Mouse (Mus musculus): ENCODE measurements at regions not wholly inside any gene's neighbourhood (a gene's known extent, or its start where the extent isn't known, plus 50 kb on each side); places are given as distances from the start of the nearest gene placed in this dataset.

DNA sequence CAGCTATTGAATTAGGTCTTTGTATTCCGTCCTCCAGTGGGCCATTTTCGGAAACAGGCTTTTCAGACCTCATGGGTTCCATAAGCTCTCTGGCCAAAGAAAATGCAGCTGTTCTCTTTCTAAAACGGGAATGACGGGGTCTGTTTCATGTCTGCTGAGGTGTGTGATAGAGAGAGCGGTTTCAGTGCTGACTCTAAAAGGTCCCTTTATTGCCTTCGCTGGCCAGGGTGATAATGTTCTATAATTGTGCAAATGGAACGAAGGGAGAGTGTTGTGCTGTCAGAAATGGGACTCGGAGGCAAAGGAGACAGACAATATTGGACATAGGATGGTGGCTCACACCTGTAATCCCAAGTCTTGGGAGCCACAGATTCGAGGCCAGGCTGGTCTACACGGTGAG lies 53.5 kb upstream of the Osbpl8 start:
- no peak for DNase-seq (ENCODE audit: low spot score)

DNA sequence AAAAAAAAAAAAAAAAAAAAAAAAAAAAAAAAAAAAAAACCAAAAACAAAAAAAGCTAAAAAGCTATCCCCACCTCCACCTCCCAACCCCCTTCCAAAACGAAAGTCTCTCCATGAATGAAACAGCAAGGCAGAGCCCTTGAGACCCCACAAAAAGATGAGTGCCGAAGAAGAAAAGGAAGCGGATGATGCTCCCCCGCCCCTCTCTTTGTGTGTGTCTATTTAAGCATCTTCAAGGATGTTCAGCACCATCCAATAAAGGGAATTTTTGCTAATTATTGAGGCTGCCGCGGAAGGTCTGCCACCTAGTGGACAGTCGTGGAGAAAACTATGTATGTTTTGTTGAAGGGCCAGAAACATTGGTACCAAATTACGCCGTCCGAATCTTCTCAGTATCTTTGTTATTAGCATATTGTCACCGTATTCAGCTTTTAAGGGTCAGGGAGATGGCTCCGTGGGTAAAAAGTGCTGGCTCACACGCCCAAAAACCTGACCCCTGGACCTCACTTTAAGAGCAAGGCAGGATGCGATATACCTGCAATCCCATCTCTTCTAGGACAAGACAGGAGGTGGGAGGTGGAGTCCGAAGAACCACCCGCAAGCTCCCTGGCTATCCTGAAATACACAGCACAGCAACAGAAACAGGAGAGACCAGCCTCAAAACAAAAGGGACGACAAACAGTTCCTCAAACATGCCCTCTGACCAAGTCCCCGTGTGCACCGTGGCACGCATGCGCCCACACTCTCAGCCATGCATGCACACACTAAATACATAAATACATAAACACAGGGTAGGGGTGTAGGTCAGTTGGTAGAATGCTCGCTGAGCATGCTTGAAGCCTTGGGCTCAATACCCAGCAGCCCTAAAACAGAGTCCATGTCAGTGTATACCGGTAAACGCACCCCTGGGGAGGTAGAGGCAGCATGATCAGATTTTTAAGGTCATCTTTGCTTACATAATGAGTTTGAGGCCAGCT lies 55.6 kb upstream of the Osbpl8 start:
- peak; percentile 75 for DNase-seq (ENCODE audit: low spot score)

DNA sequence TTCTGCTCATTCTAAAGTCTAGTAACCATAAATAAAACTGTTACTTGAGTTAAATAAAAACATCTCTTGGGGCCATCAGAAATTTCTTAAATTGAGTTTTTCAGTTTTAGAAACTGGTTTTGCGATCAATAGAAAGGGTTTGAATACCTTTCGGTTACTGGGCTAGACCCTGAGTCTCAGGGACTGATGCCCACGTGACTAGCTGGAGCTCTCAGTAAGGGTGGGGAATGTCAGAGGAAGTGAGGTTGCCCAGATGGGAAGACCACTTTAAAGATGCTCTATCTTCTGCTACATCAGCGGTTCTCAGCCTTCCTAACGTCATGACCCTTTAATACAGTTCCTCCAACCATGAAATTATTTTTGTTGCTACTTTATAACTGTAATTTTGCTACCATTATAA lies 56.7 kb upstream of the Osbpl8 start:
- DNase-seq (ENCODE audit: low spot score): no peak

DNA sequence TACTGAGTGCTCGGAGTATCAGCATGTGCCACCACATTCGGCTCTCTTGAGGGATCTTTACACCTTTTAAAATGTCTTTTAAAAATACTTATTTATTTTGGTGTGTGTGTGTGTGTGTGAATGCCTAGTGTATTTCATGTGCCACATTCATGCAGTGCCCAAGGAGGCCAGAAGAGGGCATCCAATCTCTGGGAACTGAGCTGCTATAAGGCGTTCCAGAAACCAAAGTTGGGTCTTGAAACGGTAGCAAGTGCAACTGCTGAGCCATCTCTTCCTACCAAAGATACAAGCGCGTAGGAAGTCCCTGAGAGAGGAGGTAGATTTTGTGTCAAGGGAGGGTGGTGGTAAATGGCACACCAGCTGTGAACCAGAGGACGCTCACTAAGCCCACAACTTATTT lies 57.2 kb upstream of the Osbpl8 start:
- DNase-seq (ENCODE audit: low spot score): peak; percentile 70

DNA sequence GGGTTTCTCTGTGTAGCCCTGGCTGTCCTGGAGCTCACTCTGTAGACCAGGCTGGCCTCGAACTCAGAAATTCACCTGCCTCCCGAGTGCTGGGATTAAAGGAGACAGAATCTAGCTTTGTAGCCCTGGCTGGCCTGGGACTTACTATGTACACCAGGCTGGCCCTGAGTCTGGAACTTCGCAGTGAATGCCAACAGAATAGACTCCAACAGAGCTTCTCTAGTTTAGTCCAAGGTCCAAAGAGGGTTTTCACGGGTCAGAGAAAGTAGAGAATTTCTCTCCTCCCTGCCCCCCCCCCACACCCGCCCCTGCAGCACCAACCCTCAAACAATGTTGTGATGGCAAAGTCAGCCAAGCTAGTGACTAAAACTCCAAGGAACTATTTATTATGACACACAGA lies 58.1 kb upstream of the Osbpl8 start:
- no peak for DNase-seq (ENCODE audit: low spot score)

DNA sequence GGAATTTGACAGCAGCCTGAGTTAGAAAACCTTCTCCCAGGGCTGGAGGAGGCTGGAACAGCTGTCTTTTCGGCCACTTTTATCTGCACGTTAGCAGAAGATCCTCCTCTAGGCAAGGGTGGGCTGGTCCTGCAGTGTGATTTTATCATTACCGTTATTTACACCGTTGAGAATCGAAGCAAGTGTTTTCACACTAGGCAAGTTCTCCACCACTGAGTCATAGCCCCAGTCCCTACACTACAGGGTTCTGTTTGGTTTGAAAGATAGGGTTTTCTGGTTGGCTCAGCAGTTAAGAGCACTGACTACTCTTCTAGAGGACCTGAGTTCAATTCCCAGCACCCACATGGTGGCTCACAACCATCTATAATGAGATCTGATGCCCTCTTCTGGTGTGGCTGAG lies 58.9 kb upstream of the Osbpl8 start:
- DNase-seq (ENCODE audit: low spot score): no peak

DNA sequence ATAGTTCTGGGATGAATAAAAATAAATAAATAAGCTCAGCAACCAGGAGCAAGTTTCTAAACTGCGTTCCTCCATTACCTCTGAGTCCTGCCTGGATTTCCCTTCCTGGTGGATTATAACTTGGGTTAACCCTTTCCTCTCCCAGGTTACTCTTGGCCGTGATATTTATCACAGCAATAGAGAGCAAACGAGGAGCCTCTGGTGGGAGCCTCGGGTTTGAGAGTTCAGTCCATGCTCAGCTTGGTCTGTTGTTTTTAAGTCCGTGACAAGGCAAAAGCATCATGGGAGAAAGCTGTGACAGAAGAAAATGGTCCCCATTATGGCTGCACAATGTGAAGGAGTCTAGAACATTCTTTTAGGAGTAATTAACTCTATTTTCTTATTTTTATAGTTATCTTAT lies 61.0 kb upstream of the Osbpl8 start:
- DNase-seq (ENCODE audit: low spot score): no peak

DNA sequence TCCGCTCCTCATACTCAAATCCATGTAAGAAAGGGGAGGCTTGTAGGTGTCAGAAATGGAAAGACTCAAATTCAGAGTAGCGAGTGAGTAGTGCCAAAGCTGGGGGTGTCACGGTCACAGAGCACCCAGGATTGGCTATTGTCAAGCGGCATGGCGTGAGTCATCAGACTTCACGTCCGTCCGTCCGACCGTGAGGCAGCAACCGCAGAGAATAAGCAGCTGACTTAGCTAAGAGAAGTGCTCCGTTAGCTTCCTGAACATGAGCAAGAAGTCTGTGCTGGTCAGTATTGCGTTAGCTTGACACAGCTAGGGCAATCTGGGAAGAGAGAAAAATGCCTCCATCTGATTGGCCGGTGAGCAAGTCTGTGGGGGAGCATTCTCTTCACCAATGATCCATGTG lies 61.5 kb upstream of the Osbpl8 start:
- DNase-seq (ENCODE audit: low spot score): no peak

DNA sequence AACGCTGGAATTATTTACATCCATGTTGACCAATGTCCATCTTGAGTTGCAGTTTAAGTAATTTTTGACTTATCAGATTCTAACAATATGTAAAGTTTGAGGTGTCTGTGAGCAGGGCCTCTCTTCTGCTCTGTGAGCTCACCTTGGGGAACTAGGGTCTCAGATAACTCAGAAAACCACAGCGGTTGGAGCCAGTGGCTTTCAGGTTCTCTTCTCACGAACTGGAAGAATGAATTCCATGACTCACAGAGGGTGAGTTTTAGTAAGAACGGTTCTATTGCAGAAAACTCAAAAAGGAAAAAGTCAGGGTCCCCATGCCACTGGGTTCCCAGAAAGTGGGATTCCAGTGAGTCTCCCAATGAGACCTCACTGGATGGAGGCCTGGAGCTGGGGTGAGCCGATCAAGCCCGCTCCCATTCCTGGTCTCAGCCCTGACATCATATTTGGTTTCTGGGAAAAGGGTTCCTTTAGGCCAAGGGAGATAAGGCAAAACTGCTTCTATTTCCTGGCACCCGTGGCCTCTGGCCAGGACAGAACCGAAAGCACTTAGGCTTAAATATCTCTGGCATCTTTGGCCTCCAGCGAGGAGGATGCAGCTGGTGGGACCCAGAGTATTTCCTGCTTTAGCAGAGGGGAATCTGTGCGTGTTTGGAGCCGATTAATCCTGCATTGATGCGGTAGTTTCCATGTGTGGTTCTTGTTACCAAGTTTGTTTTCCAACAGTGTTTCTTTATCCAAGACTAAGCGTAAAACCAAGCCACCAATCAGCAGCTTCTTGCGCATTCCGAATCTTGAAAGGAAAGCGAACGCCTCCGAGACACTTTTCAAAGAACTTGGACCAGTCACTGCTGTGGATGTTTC lies 62.4 kb upstream of the Osbpl8 start:
- no peak for DNase-seq (ENCODE audit: low spot score)

DNA sequence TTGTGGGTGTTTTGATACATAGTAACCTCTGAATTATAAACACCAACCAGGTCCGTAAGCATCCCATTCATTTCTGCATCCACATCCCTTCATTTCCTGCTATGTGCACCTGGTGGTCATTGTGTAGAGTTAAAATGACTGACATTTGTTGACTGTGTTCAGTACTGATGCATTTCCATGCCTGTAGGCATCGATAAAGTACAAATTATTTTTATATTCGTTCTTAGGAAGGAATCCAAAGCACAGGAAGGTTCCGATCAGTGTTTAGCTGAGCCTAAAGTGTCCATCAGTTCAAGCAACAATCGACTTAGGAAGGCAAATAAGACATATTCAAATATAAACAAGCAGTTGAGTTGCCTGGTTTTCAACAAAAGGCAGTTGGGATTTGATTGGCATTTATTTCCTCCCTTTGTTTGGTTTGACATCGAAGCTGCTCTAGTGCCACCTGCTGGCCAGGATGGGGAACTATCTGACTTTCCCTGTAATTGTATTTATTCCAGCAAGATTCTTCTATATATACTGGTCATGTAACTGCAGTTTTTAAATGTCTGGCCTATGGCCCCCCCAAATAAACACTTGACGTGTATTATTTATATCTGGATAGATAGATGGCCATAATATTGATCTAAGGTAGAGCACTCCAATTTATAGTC lies 64.6 kb upstream of the Osbpl8 start:
- peak; percentile 85 for DNase-seq (ENCODE audit: low spot score)

DNA sequence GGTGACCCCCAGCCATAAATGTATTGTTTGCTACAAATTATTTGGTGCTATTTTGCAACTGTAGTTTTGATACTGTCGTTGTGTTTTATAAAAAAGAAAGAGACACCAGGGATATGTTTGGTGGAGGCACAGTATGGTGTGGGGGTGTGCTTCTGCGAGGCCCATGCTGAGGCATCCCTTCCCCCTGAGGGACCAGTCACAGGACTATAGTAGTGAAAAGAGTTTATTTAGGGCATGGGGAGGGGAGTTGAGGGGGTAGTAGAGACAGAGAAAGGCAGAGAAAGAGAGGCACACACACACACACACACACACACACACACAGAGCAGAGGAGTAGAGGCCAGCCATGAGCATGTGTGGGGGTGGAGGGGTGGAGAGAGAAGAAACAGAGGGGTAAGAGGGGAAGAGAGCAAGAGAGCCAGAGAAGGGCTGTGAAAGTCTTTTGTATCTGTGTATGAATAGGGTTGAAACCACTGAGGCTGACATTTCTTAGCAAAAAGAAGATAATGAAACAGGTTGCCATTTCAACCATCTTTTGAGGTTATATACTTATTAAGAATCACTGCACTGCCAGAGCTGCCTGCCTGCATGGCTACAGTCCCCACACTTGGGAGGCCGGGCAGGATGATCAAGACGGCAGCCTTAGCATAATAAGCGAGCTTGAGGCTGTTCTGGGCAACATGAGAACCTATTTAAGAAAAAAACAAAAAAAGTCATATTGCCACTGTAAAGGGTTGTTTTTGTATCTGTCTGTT lies 65.3 kb upstream of the Osbpl8 start:
- no peak for DNase-seq (ENCODE audit: low spot score)

DNA sequence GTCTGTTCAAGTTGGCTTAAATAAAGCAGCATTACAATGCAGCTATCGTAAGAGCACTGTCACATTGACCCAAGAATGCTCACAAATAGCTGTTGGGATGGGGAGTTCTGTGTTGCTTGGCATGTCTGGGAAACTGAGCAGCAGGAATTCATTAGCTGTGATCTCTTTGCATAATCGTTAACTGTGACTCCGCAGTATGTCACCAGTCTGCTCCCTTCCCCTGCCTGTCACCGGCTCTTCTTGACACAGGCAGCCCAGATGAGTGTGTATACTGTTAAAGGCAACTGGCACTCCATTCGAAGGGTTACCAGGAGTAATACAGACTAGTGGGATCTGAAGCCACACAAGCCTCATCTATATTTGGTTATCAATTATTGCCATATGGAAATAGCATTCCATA lies 67.3 kb upstream of the Osbpl8 start:
- no peak for DNase-seq (ENCODE audit: low spot score)

DNA sequence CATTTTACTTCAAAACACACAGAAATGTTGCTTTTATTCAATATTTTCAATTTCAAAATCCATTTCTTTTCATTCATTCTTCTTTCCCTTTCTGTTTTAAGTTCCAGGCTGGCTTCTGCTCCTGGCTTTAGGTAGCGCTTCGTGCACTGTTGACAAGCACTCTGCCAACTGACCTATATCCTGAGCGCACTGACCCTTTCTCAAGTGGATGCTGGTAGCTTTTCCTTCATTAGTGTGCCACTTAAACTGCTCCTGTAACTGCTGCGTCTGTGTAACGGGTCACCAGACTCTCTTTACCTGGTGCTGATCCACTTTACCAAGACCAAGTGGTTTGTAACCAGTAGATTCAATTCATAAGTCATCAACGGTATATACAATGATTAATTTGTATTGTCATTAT lies 67.7 kb upstream of the Osbpl8 start:
- no peak for DNase-seq (ENCODE audit: low spot score)

DNA sequence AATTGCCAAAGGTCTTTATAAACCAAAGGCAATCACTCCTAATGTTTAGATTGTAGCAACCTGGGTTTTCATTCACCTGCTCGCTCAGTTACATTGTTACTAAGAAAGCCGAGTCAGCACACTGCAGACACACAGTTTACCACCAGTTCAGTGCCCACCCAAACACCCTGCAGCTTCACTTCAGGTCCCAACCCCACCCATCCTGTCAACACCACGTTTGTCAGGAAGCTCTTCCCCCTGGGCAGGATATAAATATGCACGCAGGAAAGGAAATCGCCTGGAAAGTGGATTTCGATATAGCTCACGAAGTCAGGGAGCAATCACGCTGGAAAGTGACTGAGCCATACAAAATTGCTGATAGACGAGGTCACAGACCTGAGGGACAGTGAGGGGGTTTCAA lies 70.1 kb upstream of the Osbpl8 start:
- DNase-seq (ENCODE audit: low spot score): no peak

DNA sequence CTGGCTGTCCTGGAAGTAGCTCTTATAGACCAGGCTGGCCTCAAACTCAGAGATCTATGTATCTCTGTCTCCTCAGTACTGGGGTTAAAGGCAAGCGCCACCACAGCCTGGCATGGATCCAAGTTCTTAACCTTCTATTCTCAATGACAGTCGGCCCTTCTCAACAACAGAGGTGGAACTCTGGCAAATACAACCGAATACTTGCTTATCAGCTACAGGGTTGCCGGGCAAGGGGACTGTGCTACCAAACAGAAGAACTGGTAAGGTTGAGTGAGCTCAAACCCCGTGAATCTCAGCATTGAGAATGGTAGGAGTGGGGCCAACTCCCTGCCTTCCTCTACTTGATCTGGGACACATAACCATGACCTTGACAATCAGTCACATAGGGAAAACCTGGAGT lies 75.2 kb upstream of the Osbpl8 start:
- DNase-seq (ENCODE audit: low spot score): no peak

DNA sequence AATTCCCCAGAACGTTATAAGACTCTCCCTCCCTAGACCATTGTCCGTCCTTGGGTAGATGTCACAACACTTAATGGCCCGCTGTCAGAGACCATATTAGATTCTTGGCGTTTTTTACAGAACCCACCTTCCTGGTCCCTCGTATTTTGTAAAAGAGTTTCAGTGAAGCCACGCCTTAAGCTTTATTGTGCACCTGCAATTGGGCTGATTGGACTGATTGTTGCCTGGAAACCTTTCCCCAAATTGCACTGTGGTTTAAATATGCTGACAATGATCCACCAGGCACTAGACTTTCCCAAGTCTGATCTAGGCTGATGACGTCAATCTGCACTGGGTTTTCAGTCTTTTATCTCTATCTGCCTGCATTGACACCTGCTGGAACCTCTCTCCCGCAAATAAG lies 75.6 kb upstream of the Zdhhc17 start:
- DNase-seq (ENCODE audit: low spot score): no peak

DNA sequence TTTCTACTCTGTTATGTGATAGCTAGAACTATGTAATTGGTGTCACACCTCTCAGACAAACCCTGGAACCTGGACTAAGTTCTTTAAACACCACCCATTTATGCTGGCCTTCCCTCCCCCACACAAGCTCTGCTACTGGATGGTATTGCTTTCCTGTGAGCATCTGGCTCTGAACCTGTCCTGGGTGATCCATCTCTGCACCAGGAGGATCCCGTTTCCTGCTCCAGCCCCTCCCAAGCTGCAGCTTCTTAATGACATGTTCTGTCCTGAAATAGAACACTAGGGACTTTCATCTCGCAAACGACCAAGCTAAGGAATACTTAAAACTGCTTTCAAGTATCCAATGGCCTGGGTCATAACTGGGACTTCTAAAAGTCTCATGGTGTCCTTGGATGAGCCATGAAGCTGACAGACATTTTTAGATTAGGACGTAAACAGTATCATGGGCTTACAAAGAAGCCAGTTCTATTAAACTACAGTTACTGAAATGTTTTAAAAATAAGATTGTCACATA lies 74.4 kb upstream of the Zdhhc17 start:
- DNase-seq (ENCODE audit: low spot score): no peak

DNA sequence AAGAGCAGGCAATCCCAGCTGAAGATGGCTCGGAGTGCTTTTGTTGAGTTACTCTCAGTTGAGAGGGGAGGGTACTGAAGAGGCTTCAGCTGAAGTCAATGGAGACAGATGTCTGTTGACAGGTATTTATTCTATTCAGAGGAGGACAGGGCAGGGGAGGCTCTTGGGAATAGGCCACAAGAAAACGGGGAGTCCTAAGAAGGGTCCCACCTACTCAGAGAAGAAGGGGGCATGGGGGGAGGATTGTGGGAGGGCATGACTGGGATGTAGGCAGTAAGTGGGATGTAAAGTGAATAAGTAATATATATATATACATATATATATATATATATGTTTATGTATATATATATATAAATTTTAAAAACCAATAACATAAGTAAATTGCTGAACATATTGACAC lies 73.9 kb upstream of the Zdhhc17 start:
- no peak for DNase-seq (ENCODE audit: low spot score)

DNA sequence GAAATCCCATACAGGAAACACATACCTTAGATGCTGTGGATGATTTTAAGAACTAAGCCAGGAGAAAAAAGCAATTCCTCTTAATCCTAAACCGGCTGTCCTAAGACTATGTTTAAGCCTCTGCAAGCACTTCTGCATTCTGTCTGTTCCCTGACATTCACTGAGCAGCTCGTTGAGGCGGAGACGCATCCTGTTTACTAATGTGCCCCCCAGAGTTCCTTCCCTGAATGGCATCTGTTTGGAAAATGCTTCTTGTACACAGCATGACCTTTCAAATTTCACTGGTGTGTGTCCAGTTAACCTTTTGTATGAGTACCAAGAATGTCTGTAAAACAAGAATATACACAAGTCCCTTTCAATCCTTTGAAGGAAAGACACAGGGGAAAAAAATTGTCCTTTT lies 73.4 kb upstream of the Zdhhc17 start:
- peak; percentile 29 for DNase-seq (ENCODE audit: low spot score)

DNA sequence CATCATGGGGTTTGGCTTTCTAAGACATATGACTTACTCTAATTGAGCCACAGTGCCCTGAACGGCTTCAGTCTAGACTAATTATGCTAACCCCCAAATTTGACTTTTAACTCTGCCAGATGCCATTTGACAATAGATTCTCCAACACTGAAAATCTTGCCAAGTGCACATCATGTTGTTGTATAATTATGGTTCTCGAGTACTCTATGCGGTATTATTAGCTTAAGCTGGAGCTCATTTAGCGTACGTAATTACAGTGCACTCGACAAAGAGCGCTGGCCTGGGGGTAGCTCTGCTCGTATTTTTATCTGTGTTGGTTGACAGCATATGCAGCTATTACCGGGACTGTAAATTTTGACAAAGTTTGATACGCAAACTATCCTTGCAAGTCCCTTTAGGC lies 70.4 kb upstream of the Zdhhc17 start:
- no peak for DNase-seq (ENCODE audit: low spot score)

DNA sequence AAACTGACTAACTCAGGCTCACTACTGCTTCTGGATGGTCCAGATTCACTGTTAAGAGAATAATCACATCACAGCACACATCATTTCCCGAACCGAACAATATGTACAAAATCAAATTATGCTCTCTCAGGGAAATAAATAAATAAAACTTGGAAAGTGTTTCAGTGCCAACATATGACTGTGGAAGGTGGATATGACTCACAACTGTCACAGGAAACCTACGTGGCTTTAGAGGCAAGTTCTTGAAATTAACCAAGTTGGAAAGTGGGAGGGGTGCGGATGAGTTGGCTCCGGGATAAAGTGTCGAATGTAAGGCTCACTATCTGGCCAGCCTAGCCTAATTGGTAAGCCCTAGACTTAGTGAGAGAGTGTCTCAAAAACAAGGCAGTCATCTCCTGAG lies 69.1 kb upstream of the Zdhhc17 start:
- DNase-seq (ENCODE audit: low spot score): no peak

DNA sequence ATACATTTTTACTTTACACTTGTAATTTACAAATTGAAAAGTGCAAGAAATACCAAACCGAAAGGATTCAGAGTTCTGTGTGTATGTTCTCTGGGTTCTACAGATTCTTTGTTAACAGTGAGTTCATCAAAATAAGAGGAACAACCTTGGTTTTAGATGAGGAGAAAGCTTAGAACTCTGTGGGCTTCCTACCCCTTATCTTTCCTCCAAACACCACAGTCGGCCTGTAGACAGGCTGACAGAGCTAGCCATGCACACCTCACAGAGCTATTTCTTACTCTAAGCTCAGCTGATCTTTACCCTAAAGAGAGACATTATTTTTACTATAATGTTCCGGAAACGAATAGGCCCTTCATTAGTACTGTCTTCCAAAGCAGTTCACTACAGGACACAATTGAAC lies 67.7 kb upstream of the Zdhhc17 start:
- no peak for DNase-seq (ENCODE audit: low spot score)

All from embryo, embryonic 10 days (tissue).